Mouse (Mus musculus): ENCODE measurements at regions not wholly inside any gene's neighbourhood (a gene's known extent, or its start where the extent isn't known, plus 50 kb on each side); places are given as distances from the start of the nearest gene placed in this dataset.
A peak's percentile ranks its signal among the peaks of the same experiment; 100 is the strongest.

GRCm38 (mm10) chr10:113034356-113034755 is 105.6 kb upstream of the Atxn7l3b start:
- DNase-seq (ENCODE audit: low spot score), result peak; percentile 13

GRCm38 (mm10) chr10:113032870-113033269 is 104.1 kb upstream of the Atxn7l3b start:
- no peak for DNase-seq (ENCODE audit: low spot score)

- peak; percentile 78 for DNase-seq (ENCODE audit: low spot score)
These were observed 98.5 kb upstream of the Atxn7l3b start for GRCm38 (mm10) chr10:113027300-113027699.

- DNase-seq (ENCODE audit: low spot score), result no peak
These were observed 95.8 kb upstream of the Atxn7l3b start for GRCm38 (mm10) chr10:113024633-113025032.

GRCm38 (mm10) chr10:113009124-113009523 is 80.3 kb upstream of the Atxn7l3b start:
- DNase-seq (ENCODE audit: low spot score), result no peak

GRCm38 (mm10) chr10:112990720-112991119 is 61.9 kb upstream of the Atxn7l3b start:
- DNase-seq (ENCODE audit: low spot score), result no peak

- DNase-seq (ENCODE audit: low spot score), result no peak
These were observed 53.9 kb upstream of the Atxn7l3b start for GRCm38 (mm10) chr10:112982697-112983096.
